Mouse (Mus musculus) CD4-positive, CD25-positive, alpha-beta regulatory T cell, adult 2 months (primary cell): Measurements from ENCODE around the gene Ptprg.
"Not testable (repeated sequence)": the region's sequence is repeated elsewhere in the genome, so short reads cannot be mapped to it uniquely, and the experiment has no call there.

Experiments used
- DNase-seq: peaks from one replicate; pipeline ENCODE4 v3.0.0-alpha.2; 2012; ENCODE audit warnings: low read depth, low spot score

The Ptprg gene

GRCm38 (mm10) chr14:11962561-11962960 is 409.2 kb downstream of the Ptprg start:
- DNase-seq, result no peak

DNA sequence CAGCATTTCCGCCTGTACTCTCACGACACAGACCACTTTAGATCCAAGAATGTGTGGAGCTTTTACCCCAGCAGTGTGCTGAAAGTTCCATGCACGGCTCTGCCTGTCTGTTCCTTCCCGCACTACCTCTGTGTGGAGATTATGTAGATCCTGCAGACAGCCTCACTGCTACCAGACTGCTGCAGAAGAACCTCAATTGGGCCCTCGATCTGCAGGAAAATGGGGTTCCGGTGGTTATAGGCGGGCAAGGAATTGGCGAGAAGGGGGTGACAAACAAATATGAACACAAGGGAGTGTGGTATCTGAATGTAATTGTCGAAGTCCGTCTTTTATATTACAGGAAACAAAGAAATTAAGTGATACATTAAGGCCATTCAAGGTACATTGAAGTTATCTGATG is 410.5 kb downstream of the Ptprg start:
- DNase-seq, result no peak

DNA sequence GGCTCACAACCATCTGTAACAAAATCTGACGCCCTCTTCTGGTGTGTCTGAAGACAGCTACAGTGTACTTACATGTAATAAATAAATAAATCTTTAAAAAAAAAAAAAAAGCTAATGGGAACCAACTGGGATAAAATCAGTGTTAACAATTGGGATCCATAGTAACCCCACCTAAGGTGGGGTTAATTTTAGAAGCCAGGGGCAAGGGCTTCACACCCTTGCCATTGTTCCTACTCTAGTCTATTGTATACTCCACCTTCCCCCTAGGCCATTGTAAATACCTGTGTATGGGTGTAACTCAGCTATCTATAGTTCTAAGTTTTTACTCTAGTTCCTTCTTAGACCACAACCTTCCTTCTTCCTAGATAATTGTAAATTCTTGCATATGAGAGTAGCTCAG is 411.0 kb downstream of the Ptprg start:
- DNase-seq, result not testable (repeated sequence)

- DNase-seq, result no peak
Observed at GRCm38 (mm10) chr14:11965878-11966277, 412.5 kb downstream of the Ptprg start.

DNA sequence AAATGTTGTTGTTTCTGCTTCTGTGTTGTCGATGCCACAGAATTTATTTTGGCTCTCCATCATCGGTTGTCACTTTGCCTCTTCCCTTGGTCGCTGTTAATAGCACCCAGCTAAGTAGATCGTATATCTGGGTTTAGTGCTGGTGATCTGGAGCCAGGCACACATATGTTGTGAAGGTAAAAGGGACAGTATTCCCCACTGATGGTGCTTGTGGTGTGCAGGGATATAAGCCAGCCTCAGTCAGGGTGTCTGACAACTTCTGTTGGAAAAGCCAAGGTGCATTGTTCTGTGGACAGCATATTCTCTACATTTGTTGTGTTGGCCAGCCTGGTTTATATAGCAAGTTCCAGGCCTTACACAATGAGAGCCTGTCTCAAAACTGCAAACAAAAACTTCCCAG is 428.4 kb downstream of the Ptprg start:
- no peak for DNase-seq

DNA sequence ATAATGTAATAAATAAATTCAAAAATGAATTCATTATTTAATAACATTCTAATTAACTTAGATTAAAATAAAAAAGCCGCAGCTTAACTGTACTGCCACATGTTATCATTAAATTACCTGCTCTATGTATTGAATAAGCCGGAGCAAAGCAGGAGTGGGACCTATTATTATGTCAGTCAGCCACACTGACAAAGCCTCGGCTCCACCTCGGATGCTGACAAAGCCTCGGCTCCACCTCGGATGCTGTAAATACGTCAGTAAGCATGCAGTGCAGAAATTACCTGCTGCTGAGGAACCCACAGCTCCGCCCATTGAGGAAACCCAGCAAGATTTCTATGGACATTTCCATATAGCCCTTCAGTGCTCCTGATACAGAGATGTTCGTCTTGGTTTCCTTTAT is 429.7 kb downstream of the Ptprg start:
- no peak for DNase-seq

- DNase-seq, result no peak
Observed at GRCm38 (mm10) chr14:11984086-11984485, 430.8 kb downstream of the Ptprg start.

- no peak for DNase-seq
Observed at GRCm38 (mm10) chr14:11988975-11989374, 435.6 kb downstream of the Ptprg start.

DNA sequence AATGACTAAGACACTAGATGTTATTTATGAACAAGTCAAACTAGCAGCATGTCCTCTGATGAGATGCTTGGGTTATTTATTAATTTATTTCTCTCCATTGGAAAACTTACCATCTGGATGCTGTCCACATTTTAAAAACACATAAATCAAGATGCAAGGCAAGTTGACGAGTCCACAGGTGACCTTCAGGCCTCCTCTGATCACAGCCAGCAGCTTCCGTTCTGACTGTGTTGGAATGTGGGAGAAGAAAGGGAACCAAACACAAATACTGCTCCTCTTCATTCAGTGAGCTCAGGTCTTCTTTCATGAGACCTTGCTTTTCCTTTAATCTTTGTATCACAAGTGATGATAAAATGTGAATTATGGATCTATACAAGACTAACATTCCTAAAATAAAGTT is 437.8 kb downstream of the Ptprg start:
- no peak for DNase-seq

- DNase-seq, result no peak
Observed at GRCm38 (mm10) chr14:11992111-11992510, 438.8 kb downstream of the Ptprg start.

DNA sequence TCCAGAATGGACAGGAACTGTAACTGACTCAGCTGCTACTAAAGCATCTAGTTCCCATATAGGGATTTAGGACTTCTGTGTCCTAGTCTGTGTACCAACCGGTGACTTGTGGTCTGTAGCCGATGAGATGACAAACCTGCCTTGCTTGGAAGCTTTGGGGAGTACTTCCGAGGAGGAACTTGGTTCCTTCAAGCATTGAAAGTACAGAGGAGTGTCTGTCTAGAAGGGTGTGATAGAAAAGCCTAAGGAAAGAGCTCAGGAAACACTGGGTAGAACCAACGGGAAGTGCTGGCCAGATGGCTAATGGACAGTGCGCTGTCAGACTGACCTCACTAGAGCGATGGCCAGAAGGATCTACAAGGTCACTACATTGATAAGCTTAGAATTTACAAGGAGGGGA is 439.2 kb downstream of the Ptprg start:
- DNase-seq, result no peak

DNA sequence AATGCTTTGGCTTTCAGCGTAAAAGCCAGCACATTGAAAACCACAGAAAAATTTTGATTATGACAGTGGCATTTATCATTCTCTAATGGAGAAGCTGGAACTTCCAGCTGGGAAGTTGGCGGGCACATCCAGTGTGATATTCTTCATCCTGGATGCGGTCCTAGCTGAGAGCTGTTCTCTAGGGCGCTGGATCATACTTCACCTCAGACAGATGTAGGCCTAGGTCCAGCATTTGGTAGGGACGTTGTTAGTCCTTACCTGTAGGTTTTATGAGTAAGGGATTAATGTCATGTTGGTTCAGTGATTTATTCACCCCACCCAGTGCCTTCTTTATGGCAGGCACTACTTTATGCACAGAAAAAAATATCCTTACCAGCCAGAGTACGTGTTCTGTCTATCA is 444.2 kb downstream of the Ptprg start:
- DNase-seq, result no peak

- DNase-seq, result no peak
Observed at GRCm38 (mm10) chr14:11998464-11998863, 445.1 kb downstream of the Ptprg start.

- no peak for DNase-seq
Observed at GRCm38 (mm10) chr14:12004061-12004460, 450.7 kb downstream of the Ptprg start.

DNA sequence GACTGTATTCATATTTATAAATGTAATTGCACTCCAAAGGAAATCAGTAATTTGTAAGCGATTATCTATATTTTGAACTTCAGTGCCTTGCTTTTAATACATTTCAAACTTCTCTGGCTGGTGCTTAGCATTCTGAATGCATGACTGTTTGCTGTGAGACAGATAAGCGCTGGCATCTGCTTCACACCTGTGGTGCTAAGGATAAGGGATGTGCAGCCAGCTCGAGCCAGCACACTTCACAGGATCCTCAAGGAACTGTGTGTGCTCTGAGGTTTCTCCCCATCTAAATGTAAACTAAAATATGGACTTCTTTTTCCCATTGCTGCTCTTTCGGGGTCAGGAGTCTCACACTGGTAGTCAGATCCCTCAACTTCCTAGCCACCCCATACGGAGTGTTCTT is 458.4 kb downstream of the Ptprg start:
- DNase-seq, result no peak

DNA sequence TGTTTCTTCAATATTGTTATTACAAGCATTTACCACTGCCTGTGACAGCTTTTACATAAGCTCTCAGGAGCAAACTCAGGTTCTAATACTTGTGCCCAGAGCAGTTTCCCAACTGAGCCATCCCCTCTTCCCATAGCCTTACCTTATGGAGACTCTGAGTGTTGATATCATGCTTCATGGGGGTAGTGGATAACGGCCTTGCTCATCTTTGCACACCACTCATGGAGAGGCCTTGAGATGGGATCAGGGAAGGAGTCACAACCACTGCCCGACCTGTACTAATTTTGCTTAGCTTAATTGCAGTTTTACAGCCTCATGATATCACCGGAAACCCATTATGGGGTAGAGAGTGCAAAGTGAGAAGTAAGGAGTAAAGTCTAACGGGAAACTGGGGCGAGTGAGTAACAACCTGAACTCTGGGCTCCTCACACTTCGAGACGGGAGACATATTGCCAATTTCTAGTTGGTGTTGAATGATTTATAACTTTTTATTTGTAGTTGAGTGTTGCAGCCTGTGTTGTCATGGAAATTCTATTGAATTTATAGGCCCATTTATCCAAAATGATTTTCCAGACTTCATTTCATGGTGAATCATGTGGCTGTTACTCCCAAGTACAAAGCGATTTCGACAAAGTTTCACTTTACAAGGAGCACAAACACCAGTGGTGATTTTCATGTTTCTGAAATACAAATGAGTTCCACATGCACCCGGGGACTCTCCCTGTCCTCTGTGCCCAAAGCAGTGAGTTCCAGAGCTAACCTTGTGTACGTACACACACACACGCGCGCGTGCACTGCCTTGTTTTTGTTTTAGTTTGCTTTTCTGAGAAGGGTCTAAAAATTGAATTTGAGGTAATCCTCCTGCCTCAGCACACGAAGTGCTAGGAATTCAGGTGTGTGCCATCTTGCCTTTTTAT is 472.7 kb downstream of the Ptprg start:
- no peak for DNase-seq

- DNase-seq, result no peak
Observed at GRCm38 (mm10) chr14:12027247-12027646, 473.9 kb downstream of the Ptprg start.

DNA sequence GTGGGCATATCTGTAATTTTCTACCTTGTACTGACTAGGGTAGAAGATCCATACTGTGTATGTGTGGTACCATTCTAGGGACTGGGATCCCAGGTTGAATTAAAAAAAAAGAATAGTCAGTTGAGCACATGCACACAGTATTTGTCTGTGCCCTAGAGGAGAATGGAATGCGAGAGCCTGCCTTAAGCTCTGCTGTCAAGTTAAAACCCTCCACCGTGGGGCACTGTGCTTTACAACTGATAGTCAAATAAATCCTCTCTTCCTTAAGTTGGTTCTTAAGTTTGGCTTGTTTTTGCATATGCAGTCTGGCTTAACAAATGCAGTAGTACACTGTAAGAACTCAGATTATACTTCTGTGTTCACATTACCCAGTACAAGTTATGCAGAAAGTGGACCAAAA is 476.6 kb downstream of the Ptprg start:
- DNase-seq, result no peak

DNA sequence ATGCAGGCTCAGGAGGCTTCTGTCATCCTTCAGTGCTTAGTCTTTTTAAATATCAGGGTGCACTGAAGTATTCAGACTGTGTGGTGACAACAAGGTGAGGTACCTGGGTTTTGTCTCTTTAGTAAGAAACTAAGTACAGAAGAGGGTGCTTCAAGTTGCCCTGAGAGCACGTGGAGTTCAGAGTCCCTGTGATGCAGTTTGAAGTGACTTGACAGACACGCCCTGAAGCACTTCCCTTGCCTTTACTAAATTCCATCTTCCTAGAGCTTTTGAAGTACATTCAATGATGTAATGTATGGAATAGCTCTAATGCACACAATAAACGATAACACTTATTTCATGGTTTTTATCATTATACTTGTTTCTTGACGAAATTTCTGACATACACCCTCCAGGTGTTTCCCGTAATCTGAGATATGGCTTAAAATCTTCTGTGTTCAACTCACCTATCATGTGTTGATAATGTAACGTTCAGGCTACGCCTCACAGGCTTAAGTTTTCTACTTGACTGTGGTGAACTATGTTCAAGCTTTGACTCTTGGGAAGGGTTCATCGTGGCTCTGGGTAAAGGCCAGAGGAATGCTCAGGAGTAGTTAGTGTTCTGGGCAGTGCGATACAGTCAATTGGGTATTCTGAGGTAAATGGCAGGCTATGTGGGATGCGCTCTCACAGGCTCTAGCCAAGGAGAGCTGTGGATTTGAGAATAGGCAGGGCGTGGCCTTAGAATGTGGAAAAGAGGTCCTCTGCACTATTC is 483.4 kb downstream of the Ptprg start:
- DNase-seq, result no peak

GRCm38 (mm10) chr14:12039743-12040142 is 486.4 kb downstream of the Ptprg start:
- no peak for DNase-seq

DNA sequence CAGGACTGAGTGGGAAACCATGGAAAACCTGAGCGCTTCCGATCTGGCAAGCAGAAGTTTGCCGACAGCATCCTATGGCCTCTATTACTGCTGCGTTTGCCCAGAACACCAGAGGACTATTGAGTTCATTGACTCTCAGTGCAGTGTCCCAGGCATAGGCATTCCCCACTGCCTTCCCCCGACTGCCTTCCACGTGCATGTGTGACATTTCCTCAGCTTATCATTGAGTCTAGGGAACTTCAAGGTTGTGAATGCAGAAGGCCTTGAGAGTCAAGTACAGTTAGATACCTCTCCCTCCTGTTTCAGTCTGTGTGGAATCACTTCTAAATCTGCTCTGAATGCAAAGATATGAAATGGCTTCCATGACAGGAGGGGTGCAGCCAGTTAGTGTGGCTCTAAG is 488.2 kb downstream of the Ptprg start:
- DNase-seq, result no peak

GRCm38 (mm10) chr14:12046226-12046882 is 493.0 kb downstream of the Ptprg start:
- DNase-seq, result no peak
